9 mouse cellular contexts compared by ENCODE assay signal in the genomic region with DNA sequence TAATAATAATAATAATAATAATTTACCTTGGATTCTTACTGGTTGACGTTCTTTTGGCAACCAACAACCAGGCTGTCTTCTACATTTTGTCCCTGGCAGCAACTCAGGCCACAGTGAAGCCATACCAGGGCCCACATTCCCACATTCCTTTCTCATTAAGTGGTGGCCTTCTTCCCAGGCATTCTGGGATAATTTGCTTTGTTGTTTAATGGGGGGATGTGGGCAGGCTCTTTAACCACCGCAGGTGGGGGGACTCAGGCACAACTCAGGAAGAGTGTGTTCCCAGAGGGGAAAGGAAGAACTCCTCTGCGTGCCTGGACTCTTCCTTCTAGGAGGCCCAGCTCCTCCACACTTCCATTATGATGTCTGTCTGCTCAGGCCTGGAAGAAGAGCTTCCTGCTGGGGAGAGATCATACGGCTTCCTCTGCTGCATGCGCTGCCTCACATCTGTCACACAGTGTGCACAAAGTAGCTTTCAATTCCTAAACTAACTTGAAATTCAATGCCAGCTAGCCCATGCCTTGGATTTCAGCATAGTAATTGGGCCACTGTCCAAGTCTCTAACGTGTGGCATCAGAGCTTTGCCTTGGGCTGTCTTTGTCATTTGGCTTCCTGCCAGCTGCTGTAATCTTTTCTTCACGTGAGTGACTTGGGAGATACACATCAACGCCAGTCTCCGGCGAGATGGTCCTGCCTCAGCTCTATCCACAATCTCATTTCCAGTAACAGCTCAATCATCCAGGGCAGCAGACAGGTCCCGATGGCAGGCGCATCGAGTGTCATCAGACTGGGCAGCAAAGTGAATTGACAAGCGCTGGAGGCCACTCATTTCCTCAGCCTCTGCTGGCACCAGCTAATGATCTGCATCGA. TPM values are rescaled to one million over a fixed set of nuclear protein-coding genes. Genes with fewer than 3 reads are reported as not detected.
DNase-seq lines count a peak whose midpoint lies in the region; ATAC-seq and TF ChIP-seq lines count a peak whose summit lies in the region.
"Had no signal": no experiment of that assay in that cellular context is flagged by ENCODE, and none has a peak within 500 bp of the region (broad histone marks: within the 10 kb centered on the region; RNA-seq: fewer than 3 reads in every experiment).

No protein-coding gene starts in this region.

- no peak for TF ChIP-seq CTCF in hindbrain, postnatal 0 days (IDR thresholded peaks at IDR 0.05; ENCODE audit: low read depth)

- no peak overlapping the region for H3K27ac ChIP-seq in hindbrain, postnatal 0 days

- no peak overlapping the region for H3K9ac ChIP-seq in hindbrain, postnatal 0 days (replicated peaks; ENCODE audit: low read length)

- H3K27me3 ChIP-seq in hindbrain, postnatal 0 days (ENCODE audit: insufficient read depth, low read length) = no peaks in the 10 kb centered on the region
- no peaks in the 10 kb centered on the region for H3K27me3 ChIP-seq in splenic B cell, adult 2 months (ENCODE audit: control insufficient read depth, insufficient read depth, low read length, poor library complexity, severe bottlenecking)

- 31% methylated on average over 15 of the region's 15 CpGs for WGBS in hindbrain, postnatal 0 days

- H3K9me3 ChIP-seq in hindbrain, postnatal 0 days (ENCODE audit: low read length) = no peaks in the 10 kb centered on the region

- H3K4me3 ChIP-seq in hindbrain, postnatal 0 days (ENCODE audit: low read length) = no peak overlapping the region

- no peak overlapping the region for H3K4me2 ChIP-seq in hindbrain, postnatal 0 days (ENCODE audit: low read depth, low read length)

- H3K4me1 ChIP-seq in hindbrain, postnatal 0 days (ENCODE audit: insufficient read depth, low read length) = no peaks in the 10 kb centered on the region

- no peaks in the 10 kb centered on the region for H3K36me3 ChIP-seq in hindbrain, postnatal 0 days (ENCODE audit: insufficient read depth, low read length)
- H3K36me3 ChIP-seq in splenic B cell, adult 2 months (ENCODE audit: control insufficient read depth, insufficient read depth, low read length, poor library complexity, severe bottlenecking) = no peaks in the 10 kb centered on the region

- peak; percentile 47 for DNase-seq in adrenal gland, postnatal 14 days
- no peak for DNase-seq in adrenal gland, adult 8-10 months
- DNase-seq in thymus, postnatal 0 days (ENCODE audit: low spot score) = peak; percentile 7
- DNase-seq in thymus, adult 18-20 months = no peak
- DNase-seq in hindbrain, postnatal 0 days (ENCODE audit: low spot score) = peak; percentile 61
- peak; percentile 59 for DNase-seq in splenic B cell, adult 2 months (ENCODE audit: low read depth, low spot score)
- no peak for DNase-seq in spleen, adult 18-20 months
- DNase-seq in frontal cortex, postnatal 36 days (ENCODE audit: low spot score in 2 of 2) = no peak
- DNase-seq: thymus, postnatal 4 days had no signal

- ATAC-seq in hindbrain, postnatal 0 days = 0 out of 2 replicates have a peak, but pooled peaks have one; percentile 29

RNA-seq across cellular contexts. Expression of a gene that starts 31.3 kb away (rescaled TPM):
- total RNA-seq in adrenal gland, postnatal 14 days (2021) = 6.2 and 15.7 TPM in 2 replicates
- 1 to 10 TPM; 3.0 to 5.3 (median 4.0) TPM for total RNA-seq in adrenal gland, adult 8-10 months (2022)
- 11.6 and 16.1 TPM in 2 replicates for polyA plus RNA-seq in thymus, postnatal 0 days (2015; fragmentation: Nextera tagmentation; extraction: Ambion mirVana)
- total RNA-seq in hindbrain, postnatal 0 days (2014; rRNA removed) = 55.6 and 89.0 TPM in 2 replicates
- 22.0 and 23.1 TPM in 2 replicates for polyA plus RNA-seq in hindbrain, postnatal 0 days (2015; fragmentation: Nextera tagmentation; extraction: Ambion mirVana)

Comparison
In these comparisons a context has a peak if more than half of its experiments do, and no peak if none do; other contexts are left out.
1. DNase-seq: peak in adrenal gland, postnatal 14 days (single experiment), thymus, postnatal 0 days (single experiment), hindbrain, postnatal 0 days (single experiment) and splenic B cell, adult 2 months (single experiment); none in adrenal gland, adult 8-10 months (single experiment), thymus, adult 18-20 months (0 of 2), spleen, adult 18-20 months (0 of 2) and frontal cortex, postnatal 36 days (0 of 2).